Mouse (Mus musculus): ENCODE measurements around the gene Speg.

- TF ChIP-seq CTCF (IDR thresholded peaks at IDR 0.05) (no peak), EP300 (IDR thresholded peaks at IDR 0.05; ENCODE audit: insufficient read depth, low read depth, low read length) (no peak)
Observed at GRCm38 (mm10) chr1:75451900-75452299, 76.8 kb downstream of the Speg start.
